Mouse (Mus musculus): ENCODE measurements around the gene Snx29.

Gene Snx29

GRCm38 (mm10) chr16:11343292-11343815, 20.6 kb downstream of the Snx29 start:
- TF ChIP-seq GATA4 (IDR thresholded peaks at IDR 0.05; ENCODE audit: insufficient replicate concordance, low read length), result peak; percentile 92

GRCm38 (mm10) chr16:11351903-11352302, 29.2 kb downstream of the Snx29 start:
- TF ChIP-seq GATA4 (IDR thresholded peaks at IDR 0.05; ENCODE audit: insufficient replicate concordance, low read length), result peak; percentile 62; the same call in 1 of the 2 replicates

- TF ChIP-seq GATA4 (IDR thresholded peaks at IDR 0.05; ENCODE audit: insufficient replicate concordance, low read length), result no peak
These were observed 36.5 kb downstream of the Snx29 start for GRCm38 (mm10) chr16:11359173-11359572.

GRCm38 (mm10) chr16:11359919-11360318, 37.2 kb downstream of the Snx29 start:
- no peak for TF ChIP-seq GATA4 (IDR thresholded peaks at IDR 0.05; ENCODE audit: insufficient replicate concordance, low read length)

- no peak for TF ChIP-seq GATA4 (IDR thresholded peaks at IDR 0.05; ENCODE audit: insufficient replicate concordance, low read length)
These were observed 42.9 kb downstream of the Snx29 start for GRCm38 (mm10) chr16:11365626-11366025.

- no peak for TF ChIP-seq GATA4 (IDR thresholded peaks at IDR 0.05; ENCODE audit: insufficient replicate concordance, low read length)
These were observed 44.1 kb downstream of the Snx29 start for GRCm38 (mm10) chr16:11366851-11367250.

GRCm38 (mm10) chr16:11368412-11368811, 45.7 kb downstream of the Snx29 start:
- no peak for TF ChIP-seq GATA4 (IDR thresholded peaks at IDR 0.05; ENCODE audit: insufficient replicate concordance, low read length)

- TF ChIP-seq GATA4 (IDR thresholded peaks at IDR 0.05; ENCODE audit: insufficient replicate concordance, low read length), result no peak
These were observed 46.5 kb downstream of the Snx29 start for GRCm38 (mm10) chr16:11369162-11369561.

GRCm38 (mm10) chr16:11369642-11370041, 46.9 kb downstream of the Snx29 start:
- no peak for TF ChIP-seq GATA4 (IDR thresholded peaks at IDR 0.05; ENCODE audit: insufficient replicate concordance, low read length)

GRCm38 (mm10) chr16:11370132-11370544, 47.4 kb downstream of the Snx29 start:
- no peak for TF ChIP-seq GATA4 (IDR thresholded peaks at IDR 0.05; ENCODE audit: insufficient replicate concordance, low read length)

- no peak for TF ChIP-seq GATA4 (IDR thresholded peaks at IDR 0.05; ENCODE audit: insufficient replicate concordance, low read length)
These were observed 56.6 kb downstream of the Snx29 start for GRCm38 (mm10) chr16:11379264-11379663.

GRCm38 (mm10) chr16:11380038-11380437, 57.3 kb downstream of the Snx29 start:
- no peak for TF ChIP-seq GATA4 (IDR thresholded peaks at IDR 0.05; ENCODE audit: insufficient replicate concordance, low read length)

GRCm38 (mm10) chr16:11380871-11381270, 58.2 kb downstream of the Snx29 start:
- TF ChIP-seq GATA4 (IDR thresholded peaks at IDR 0.05; ENCODE audit: insufficient replicate concordance, low read length), result no peak

- no peak for TF ChIP-seq GATA4 (IDR thresholded peaks at IDR 0.05; ENCODE audit: insufficient replicate concordance, low read length)
These were observed 61.7 kb downstream of the Snx29 start for GRCm38 (mm10) chr16:11384361-11384760.

- TF ChIP-seq GATA4 (IDR thresholded peaks at IDR 0.05; ENCODE audit: insufficient replicate concordance, low read length), result no peak
These were observed 62.4 kb downstream of the Snx29 start for GRCm38 (mm10) chr16:11385150-11385549.

GRCm38 (mm10) chr16:11385798-11386197, 63.1 kb downstream of the Snx29 start:
- TF ChIP-seq GATA4 (IDR thresholded peaks at IDR 0.05; ENCODE audit: insufficient replicate concordance, low read length), result no peak

- no peak for TF ChIP-seq GATA4 (IDR thresholded peaks at IDR 0.05; ENCODE audit: insufficient replicate concordance, low read length)
These were observed 63.5 kb downstream of the Snx29 start for GRCm38 (mm10) chr16:11386221-11386620.
